Mouse (Mus musculus) testis, adult 2 months (tissue): ENCODE data around the gene Col23a1. TPM values are rescaled to one million over a fixed set of nuclear protein-coding genes. Genes with fewer than 3 reads are reported as not detected.
A peak's percentile ranks its signal among the peaks of the same experiment; 100 is the strongest.

Experiments used
- H3K27ac ChIP-seq: fragments of 200-500 bp; 2 replicates; pipeline ENCODE4 v1.5.1; 2012; ENCODE audit warnings: low read depth, low read length; ENCODE audit not compliant: control insufficient read depth, insufficient read depth
- H3K27me3 ChIP-seq: fragments of 200-500 bp; 2 replicates; pipeline ENCODE4 v1.6.1; 2012; ENCODE audit warnings: mild to moderate bottlenecking, low read length, moderate library complexity; ENCODE audit not compliant: control insufficient read depth, insufficient read depth
- H3K36me3 ChIP-seq: fragments of 200-500 bp; 2 replicates; pipeline ENCODE4 v1.6.1; 2012; ENCODE audit warnings: mild to moderate bottlenecking, low read length; ENCODE audit not compliant: control insufficient read depth, insufficient read depth
- H3K4me1 ChIP-seq: fragments of 200-500 bp; 2 replicates; pipeline ENCODE4 v1.6.1; 2012; ENCODE audit warnings: low read length; ENCODE audit not compliant: control insufficient read depth, insufficient read depth
- H3K4me3 ChIP-seq: fragments of 200-500 bp; 2 replicates; pipeline ENCODE4 v1.5.1; 2012; ENCODE audit warnings: low read depth, mild to moderate bottlenecking, low read length, moderate library complexity, mixed read lengths; ENCODE audit not compliant: control insufficient read depth
- CTCF ChIP-seq: fragments of 200-500 bp; IDR thresholded peaks from 2 replicates; pipeline ENCODE4 v1.5.1; 2012; ENCODE audit warnings: low read depth, mild to moderate bottlenecking, inconsistent platforms, low read length, moderate library complexity; ENCODE audit not compliant: control insufficient read depth, insufficient read depth, insufficient replicate concordance
- POLR2A ChIP-seq: fragments of 200-500 bp; IDR thresholded peaks from 2 replicates; pipeline ENCODE4 v1.6.1; 2012; ENCODE audit warnings: low read depth, mild to moderate bottlenecking, inconsistent platforms, low read length, moderate library complexity; ENCODE audit not compliant: control insufficient read depth
- polyA plus RNA-seq: library from polyadenylated mRNA; depleted of rRNA; stranded (reverse); fragments of >200 nt; gene quantifications from 2 replicates; pipeline ENCODE4 v1.2.3, GENCODE M21; 2012

Gene Col23a1
- polyA plus RNA-seq, 1 experiment = 1.3 TPM

GRCm38 (mm10) chr11:51545811-51546210 is 256.1 kb downstream of the Col23a1 start:
- H3K36me3 ChIP-seq = no peaks in the 10 kb centered on the region
- no peaks in the 10 kb centered on the region for H3K4me1 ChIP-seq
- H3K4me3 ChIP-seq = no peak overlapping the region
- H3K27me3 ChIP-seq = no peaks in the 10 kb centered on the region
- TF ChIP-seq POLR2A (no peak), CTCF (no peak)
- no peak overlapping the region for H3K27ac ChIP-seq

- TF ChIP-seq CTCF (no peak), POLR2A (no peak)
- Histone ChIP-seq H3K4me1 (peaks cover 4% of the 10 kb centered on the region), H3K36me3 (no peaks in the 10 kb centered on the region), H3K4me3 (no peak overlapping the region), H3K27me3 (no peaks in the 10 kb centered on the region), H3K27ac (no peak overlapping the region)
These were observed 261.5 kb downstream of the Col23a1 start for GRCm38 (mm10) chr11:51551253-51551652.

GRCm38 (mm10) chr11:51552091-51552490 is 262.4 kb downstream of the Col23a1 start:
- Histone ChIP-seq H3K27me3 (no peaks in the 10 kb centered on the region), H3K36me3 (no peaks in the 10 kb centered on the region), H3K4me1 (peaks cover 4% of the 10 kb centered on the region), H3K27ac (no peak overlapping the region), H3K4me3 (peak overlapping the region; percentile 19)
- TF ChIP-seq CTCF = no peak

GRCm38 (mm10) chr11:51554590-51554989 is 264.9 kb downstream of the Col23a1 start:
- TF ChIP-seq CTCF (no peak), POLR2A (no peak)
- H3K4me3 ChIP-seq = peak overlapping the region; percentile 45
- H3K36me3 ChIP-seq = no peaks in the 10 kb centered on the region
- H3K4me1 ChIP-seq = peaks cover 4% of the 10 kb centered on the region
- no peak overlapping the region for H3K27ac ChIP-seq
- no peaks in the 10 kb centered on the region for H3K27me3 ChIP-seq

- Histone ChIP-seq H3K27ac (no peak overlapping the region), H3K27me3 (no peaks in the 10 kb centered on the region), H3K4me1 (peaks cover 4% of the 10 kb centered on the region), H3K36me3 (no peaks in the 10 kb centered on the region), H3K4me3 (no peak overlapping the region)
- no peak for TF ChIP-seq POLR2A
- TF ChIP-seq CTCF = no peak
These were observed 265.3 kb downstream of the Col23a1 start for GRCm38 (mm10) chr11:51555066-51555465.

GRCm38 (mm10) chr11:51563276-51563675 is 273.6 kb downstream of the Col23a1 start:
- Histone ChIP-seq H3K27ac (no peak overlapping the region), H3K4me3 (no peak overlapping the region), H3K36me3 (no peaks in the 10 kb centered on the region), H3K4me1 (no peaks in the 10 kb centered on the region), H3K27me3 (no peaks in the 10 kb centered on the region)
- no peak for TF ChIP-seq CTCF
- no peak for TF ChIP-seq POLR2A

GRCm38 (mm10) chr11:51565062-51565461 is 275.3 kb downstream of the Col23a1 start:
- Histone ChIP-seq H3K36me3 (no peaks in the 10 kb centered on the region), H3K27me3 (no peaks in the 10 kb centered on the region), H3K27ac (no peak overlapping the region), H3K4me1 (no peaks in the 10 kb centered on the region), H3K4me3 (no peak overlapping the region)
- TF ChIP-seq CTCF (no peak), POLR2A (no peak)

GRCm38 (mm10) chr11:51565951-51566350 is 276.2 kb downstream of the Col23a1 start:
- H3K27me3 ChIP-seq = no peaks in the 10 kb centered on the region
- no peak overlapping the region for H3K4me3 ChIP-seq
- peak; percentile 75; the same call in 1 of the 2 replicates for TF ChIP-seq CTCF
- no peak for TF ChIP-seq POLR2A
- H3K36me3 ChIP-seq = no peaks in the 10 kb centered on the region
- no peak overlapping the region for H3K27ac ChIP-seq
- no peaks in the 10 kb centered on the region for H3K4me1 ChIP-seq
